Comparison of ENCODE assay signal across 21 mouse cellular contexts in the genomic region with DNA sequence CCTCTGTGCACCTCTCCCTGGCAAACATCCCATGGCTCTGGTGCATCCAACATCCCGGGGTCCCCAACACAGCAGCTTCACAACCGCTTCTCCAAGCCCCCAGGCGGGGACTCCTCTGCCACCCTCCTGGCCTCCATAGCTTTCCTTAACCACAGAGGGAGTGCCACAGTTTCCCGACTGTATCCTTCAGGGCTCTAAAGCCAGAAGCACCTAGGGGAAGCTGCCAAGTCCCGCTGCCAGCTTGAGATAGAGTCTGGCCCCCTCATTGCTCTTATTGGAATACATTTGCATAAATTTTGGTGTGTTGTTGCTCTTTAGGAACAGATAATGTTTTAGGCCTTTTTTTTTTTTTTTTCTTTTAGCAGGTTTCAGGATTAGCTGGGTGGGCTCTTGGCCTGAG. TPM values are rescaled to one million over a fixed set of nuclear protein-coding genes. Genes with fewer than 3 reads are reported as not detected.
DNase-seq lines count a peak whose midpoint lies in the region; ATAC-seq and TF ChIP-seq lines count a peak whose summit lies in the region.
"Had no signal": no experiment of that assay in that cellular context is flagged by ENCODE, and none has a peak within 500 bp of the region (broad histone marks: within the 10 kb centered on the region; RNA-seq: fewer than 3 reads in every experiment).

No protein-coding gene starts in this region.

- H3K27me3 ChIP-seq in cerebellum, adult 2 months (ENCODE audit: control insufficient read depth, insufficient read depth, low read length), result no peaks in the 10 kb centered on the region; the same call in 1 of the 2 replicates
- H3K27me3 ChIP-seq in hindbrain, embryonic 16.5 days (replicated peaks; ENCODE audit: control insufficient read depth, insufficient read depth, low read length), result no peaks in the 10 kb centered on the region
- H3K27me3 ChIP-seq in hindbrain, embryonic 10.5 days (ENCODE audit: insufficient read depth, poor library complexity, severe bottlenecking), result no peaks in the 10 kb centered on the region; the same call in 1 of the 2 replicates
- no peaks in the 10 kb centered on the region for H3K27me3 ChIP-seq in embryonic facial prominence, embryonic 10.5 days (replicated peaks; ENCODE audit: low read depth, poor library complexity, severe bottlenecking)
- H3K27me3 ChIP-seq: heart, embryonic 12.5 days; limb, embryonic 12.5 days had no signal

- no peak overlapping the region for H3K4me3 ChIP-seq in cerebellum, adult 2 months (replicated peaks; ENCODE audit: insufficient read depth, low read depth, low read length)
- no peak overlapping the region for H3K4me3 ChIP-seq in hindbrain, embryonic 16.5 days (ENCODE audit: low read length)
- no peak overlapping the region for H3K4me3 ChIP-seq in hindbrain, embryonic 10.5 days
- no peak overlapping the region for H3K4me3 ChIP-seq in embryonic facial prominence, embryonic 10.5 days
- H3K4me3 ChIP-seq: heart, embryonic 12.5 days; limb, embryonic 12.5 days; megakaryocyte, embryonic 14.5 days had no signal

- no peak for TF ChIP-seq POLR2A in cerebellum, adult 2 months (IDR thresholded peaks at IDR 0.05; ENCODE audit: borderline replicate concordance, insufficient read depth, low read length)
- no peak for TF ChIP-seq POLR2A in brain, embryonic 14.5 days (IDR thresholded peaks at IDR 0.05; ENCODE audit: borderline replicate concordance, extremely low read depth, insufficient read depth, insufficient read length, poor library complexity, severe bottlenecking)

- peak; percentile 58; the same call in 1 of the 2 replicates for ATAC-seq in hindbrain, embryonic 16.5 days
- ATAC-seq: intestine, postnatal 0 days had no signal

- no peak for TF ChIP-seq CTCF in cerebellum, adult 2 months (IDR thresholded peaks at IDR 0.05; ENCODE audit: borderline replicate concordance, insufficient read depth, low read depth, low read length)
- TF ChIP-seq CTCF in brain, embryonic 14.5 days (IDR thresholded peaks at IDR 0.05; ENCODE audit: borderline replicate concordance, extremely low read depth, insufficient read depth, insufficient read length), result no peak

- no peak overlapping the region for H3K27ac ChIP-seq in cerebellum, adult 2 months (ENCODE audit: insufficient read depth, low read length)
- no peak overlapping the region for H3K27ac ChIP-seq in hindbrain, embryonic 16.5 days (ENCODE audit: low read depth, low read length)
- no peak overlapping the region for H3K27ac ChIP-seq in hindbrain, embryonic 10.5 days
- no peak overlapping the region for H3K27ac ChIP-seq in embryonic facial prominence, embryonic 10.5 days (replicated peaks)
- H3K27ac ChIP-seq: limb, embryonic 12.5 days; liver, embryonic 14.5 days had no signal

- DNase-seq in cerebellum, postnatal 14 days, result peak; percentile 58 to 61
- DNase-seq in cerebellum, adult 2 months, result no peak
- DNase-seq in hindbrain, embryonic 10.5 days (ENCODE audit: low spot score), result no peak
- DNase-seq in brain, embryonic 14.5 days (ENCODE audit: low read depth), result peak; percentile 91
- peak; percentile 10 to 25 for DNase-seq in layer of hippocampus, postnatal 36 days
- no peak for DNase-seq in embryonic facial prominence, embryonic 10.5 days (ENCODE audit: low spot score)
- DNase-seq in MN1 (ENCODE audit: low spot score), result no peak
- DNase-seq: adrenal gland, postnatal 14 days; cerebellum, postnatal 36 days; heart, postnatal 4 days; kidney, postnatal 10 days; lung, postnatal 10 days; spleen, adult 18-20 months; thymus, postnatal 4 days had no signal

- WGBS in cerebellum, adult 2 months, result 52% methylated on average over 5 of the region's 5 CpGs
- whole genome bisulfite sequencing in hindbrain, embryonic 16.5 days, result 43% methylated on average over 5 of the region's 5 CpGs
- WGBS in hindbrain, embryonic 10.5 days, result 70% methylated on average over 5 of the region's 5 CpGs
- 71% methylated on average over 5 of the region's 5 CpGs for WGBS in embryonic facial prominence, embryonic 10.5 days

- H3K9me3 ChIP-seq in hindbrain, embryonic 16.5 days (ENCODE audit: control insufficient read depth, low read length), result no peaks in the 10 kb centered on the region
- H3K9me3 ChIP-seq in hindbrain, embryonic 10.5 days, result no peaks in the 10 kb centered on the region
- no peaks in the 10 kb centered on the region for H3K9me3 ChIP-seq in embryonic facial prominence, embryonic 10.5 days
- H3K9me3 ChIP-seq: heart, embryonic 12.5 days; limb, embryonic 12.5 days; megakaryocyte, embryonic 14.5 days had no signal

- no peaks in the 10 kb centered on the region for H3K4me1 ChIP-seq in cerebellum, adult 2 months (ENCODE audit: control insufficient read depth, insufficient read depth, low read length)
- H3K4me1 ChIP-seq in hindbrain, embryonic 16.5 days (ENCODE audit: control insufficient read depth, insufficient read depth, low read depth, low read length), result peaks cover 2% of the 10 kb centered on the region; the same call in 1 of the 2 replicates
- peaks cover 3% of the 10 kb centered on the region for H3K4me1 ChIP-seq in hindbrain, embryonic 10.5 days (replicated peaks)
- peaks cover 8% of the 10 kb centered on the region for H3K4me1 ChIP-seq in embryonic facial prominence, embryonic 10.5 days
- H3K4me1 ChIP-seq: megakaryocyte, embryonic 14.5 days had no signal

- H3K36me3 ChIP-seq in hindbrain, embryonic 16.5 days (ENCODE audit: control insufficient read depth, insufficient read depth, low read length), result no peaks in the 10 kb centered on the region
- no peaks in the 10 kb centered on the region for H3K36me3 ChIP-seq in hindbrain, embryonic 10.5 days
- no peaks in the 10 kb centered on the region for H3K36me3 ChIP-seq in embryonic facial prominence, embryonic 10.5 days (replicated peaks)
- H3K36me3 ChIP-seq: heart, embryonic 12.5 days; limb, embryonic 12.5 days had no signal

- no peak overlapping the region for H3K4me2 ChIP-seq in hindbrain, embryonic 16.5 days (ENCODE audit: low read length)
- H3K4me2 ChIP-seq: heart, embryonic 12.5 days; limb, embryonic 12.5 days had no signal

- no peak overlapping the region for H3K9ac ChIP-seq in hindbrain, embryonic 16.5 days (ENCODE audit: low read depth, low read length)
- H3K9ac ChIP-seq: heart, embryonic 12.5 days; limb, embryonic 12.5 days; liver, embryonic 14.5 days had no signal

RNA-seq across cellular contexts. Expression of a gene that starts 45.1 kb away (rescaled TPM):
- polyA plus RNA-seq in cerebellum, adult 2 months (2012; rRNA removed), result 42.9 and 44.3 TPM in 2 replicates
- 24.5 and 29.1 TPM in 2 replicates for polyA plus RNA-seq in hindbrain, embryonic 16.5 days (2015; fragmentation: Nextera tagmentation; extraction: Ambion mirVana)
- polyA plus RNA-seq in hindbrain, embryonic 10.5 days (2016; fragmentation: Nextera tagmentation; extraction: Ambion mirVana), result 19.0 and 24.4 TPM in 2 replicates
- 29.6 and 44.8 TPM in 2 replicates for polyA plus RNA-seq in brain, embryonic 14.5 days (2012; rRNA removed)
- total RNA-seq in layer of hippocampus, postnatal 36 days (2021), result 100 to 1,000 TPM; 137 to 166 TPM
- polyA plus RNA-seq in embryonic facial prominence, embryonic 10.5 days (2016; fragmentation: Nextera tagmentation; extraction: Ambion mirVana), result 23.3 and 24.3 TPM in 2 replicates
- total RNA-seq: CH12.LX had no signal

Comparison
In these comparisons a context has a peak if more than half of its experiments do, and no peak if none do; other contexts are left out.
1. DNase-seq: peak in cerebellum, postnatal 14 days (2 of 2), brain, embryonic 14.5 days (single experiment) and layer of hippocampus, postnatal 36 days (2 of 2); none in cerebellum, adult 2 months (0 of 2), hindbrain, embryonic 10.5 days (single experiment), embryonic facial prominence, embryonic 10.5 days (single experiment) and MN1 (single experiment).